Mouse (Mus musculus) small intestine, adult 2 months (tissue): ENCODE data around the gene Ap1b1.

Experiments used
- CTCF ChIP-seq: fragments of 200-500 bp; IDR thresholded peaks from 2 replicates; pipeline ENCODE4 v1.5.1; 2012; ENCODE audit warnings: low read depth, mild to moderate bottlenecking, control low read depth, inconsistent platforms, low read length, moderate library complexity, mixed read lengths; ENCODE audit not compliant: insufficient replicate concordance, insufficient read length; ENCODE audit errors: extremely low read depth
- POLR2A ChIP-seq: fragments of 200-500 bp; IDR thresholded peaks from 2 replicates; pipeline ENCODE4 v1.6.1; 2012; ENCODE audit warnings: low read depth, mild to moderate bottlenecking, control low read depth, inconsistent platforms, low read length, moderate library complexity

- no peak for TF ChIP-seq POLR2A
- TF ChIP-seq CTCF, result no peak
These were observed 75.0 kb downstream of the Ap1b1 start for GRCm38 (mm10) chr11:5061413-5062139.
